Mouse (Mus musculus) lung, embryonic 14.5 days (tissue): ENCODE data around the gene Nsun7. TPM values are rescaled to one million over a fixed set of nuclear protein-coding genes. Genes with fewer than 3 reads are reported as not detected.

Source experiments
- ATAC-seq: fragments of 200-750 bp; cut with Nextera tagmentation; 2 replicates; pipeline ENCODE4 v1.8.0; 2017; ENCODE audit warnings: mild to moderate bottlenecking, moderate TSS enrichment, moderate library complexity; ENCODE audit not compliant: insufficient read depth
- DNase-seq: peaks from one replicate; pipeline ENCODE4 v3.0.0-alpha.2; 2015
- H3K27ac ChIP-seq: fragments of 300-500 bp; sonication (generic); 2 replicates; pipeline ENCODE4 v1.5.1; 2014; ENCODE audit warnings: low read depth, mild to moderate bottlenecking, moderate library complexity
- H3K27me3 ChIP-seq: fragments of 300-500 bp; sonication (generic); 2 replicates; pipeline ENCODE4 v1.6.1; 2014; ENCODE audit warnings: low read length, control low read depth; ENCODE audit not compliant: insufficient read depth
- H3K36me3 ChIP-seq: fragments of 300-500 bp; sonication (generic); 2 replicates; pipeline ENCODE4 v1.6.1; 2014; ENCODE audit warnings: control low read depth; ENCODE audit not compliant: insufficient read depth
- H3K4me1 ChIP-seq: fragments of 300-500 bp; sonication (generic); 2 replicates; pipeline ENCODE4 v1.6.1; 2014; ENCODE audit warnings: antibody characterized with exemption, control low read depth; ENCODE audit not compliant: insufficient read depth
- H3K4me2 ChIP-seq: fragments of 300-500 bp; sonication (generic); 2 replicates; pipeline ENCODE4 v1.6.1; 2014; ENCODE audit warnings: mild to moderate bottlenecking
- H3K4me3 ChIP-seq: fragments of 300-500 bp; sonication (generic); 2 replicates; pipeline ENCODE4 v1.5.1; 2014; ENCODE audit warnings: low read depth, low read length
- H3K9ac ChIP-seq: fragments of 300-500 bp; sonication (generic); 2 replicates; pipeline ENCODE4 v1.6.1; 2014
- H3K9me3 ChIP-seq: fragments of 300-500 bp; sonication (generic); 2 replicates; pipeline ENCODE4 v1.6.1; 2016; ENCODE audit warnings: low read depth, low read length, control low read depth
- CTCF ChIP-seq: IDR thresholded peaks from 2 replicates; pipeline ENCODE4 v1.5.1; 2016; ENCODE audit warnings: antibody characterized with exemption, low read depth
- WGBS: fragments of 180-500 bp; shearing (Covaris S2); extraction: QIAGEN DNeasy Blood & Tissue Kit; methylation state at CpG from one replicate; pipeline ENCODE4 v1.1.7; 2014; 5-methylcytosine and 5-hydroxymethylcytosine counted together
- polyA plus RNA-seq: library from polyadenylated mRNA; unstranded; fragments of >200 nt; fragmentation: Nextera tagmentation; extraction: Ambion mirVana; gene quantifications from 2 replicates; pipeline ENCODE4 v1.2.1, GENCODE M21; 2014

The Nsun7 gene
- polyA plus RNA-seq, 1 experiment from 2014 or later: 1.4 TPM

DNA sequence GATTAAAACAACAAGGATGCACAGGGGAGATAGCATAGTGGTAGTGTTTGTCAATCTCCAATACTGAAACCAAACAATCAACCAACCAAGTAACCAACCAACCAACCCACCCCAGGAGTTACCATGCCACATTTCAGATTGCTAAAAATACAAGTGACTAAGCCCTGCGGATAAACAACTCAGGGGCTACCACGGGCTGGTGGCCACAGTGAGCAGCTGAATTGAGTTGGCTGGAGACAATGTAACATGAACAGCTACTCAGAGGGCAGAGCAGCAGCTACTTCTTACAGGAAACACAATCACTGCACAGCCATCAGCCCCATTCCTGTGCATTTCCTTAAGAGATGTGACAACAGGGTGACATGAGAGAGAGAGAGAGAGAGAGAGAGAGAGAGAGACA, 84.5 kb downstream of the Nsun7 start:
- H3K36me3 ChIP-seq: no peaks in the 10 kb centered on the region
- no peak overlapping the region for H3K9ac ChIP-seq
- H3K27ac ChIP-seq: no peak overlapping the region
- ATAC-seq: no peak
- no peak for TF ChIP-seq CTCF
- H3K27me3 ChIP-seq: no peaks in the 10 kb centered on the region
- H3K9me3 ChIP-seq: no peaks in the 10 kb centered on the region
- no peak overlapping the region for H3K4me3 ChIP-seq
- DNase-seq: no peak
- H3K4me1 ChIP-seq: 0 out of 2 replicates have a peak, but pooled peaks cover 3% of the 10 kb centered on the region
- 65% methylated on average over 2 of the region's 2 CpGs for WGBS
- no peak overlapping the region for H3K4me2 ChIP-seq

- Histone ChIP-seq H3K27ac (no peak overlapping the region), H3K4me3 (no peak overlapping the region), H3K9me3 (no peaks in the 10 kb centered on the region), H3K36me3 (no peaks in the 10 kb centered on the region), H3K27me3 (no peaks in the 10 kb centered on the region), H3K9ac (no peak overlapping the region), H3K4me1 (0 out of 2 replicates have a peak, but pooled peaks cover 3% of the 10 kb centered on the region), H3K4me2 (no peak overlapping the region)
- ATAC-seq (no peak), DNase-seq (no peak)
- WGBS: 53% methylated on average over 3 of the region's 3 CpGs
- TF ChIP-seq CTCF: no peak
These were observed 85.4 kb downstream of the Nsun7 start for GRCm38 (mm10) chr5:66345140-66345539.

DNA sequence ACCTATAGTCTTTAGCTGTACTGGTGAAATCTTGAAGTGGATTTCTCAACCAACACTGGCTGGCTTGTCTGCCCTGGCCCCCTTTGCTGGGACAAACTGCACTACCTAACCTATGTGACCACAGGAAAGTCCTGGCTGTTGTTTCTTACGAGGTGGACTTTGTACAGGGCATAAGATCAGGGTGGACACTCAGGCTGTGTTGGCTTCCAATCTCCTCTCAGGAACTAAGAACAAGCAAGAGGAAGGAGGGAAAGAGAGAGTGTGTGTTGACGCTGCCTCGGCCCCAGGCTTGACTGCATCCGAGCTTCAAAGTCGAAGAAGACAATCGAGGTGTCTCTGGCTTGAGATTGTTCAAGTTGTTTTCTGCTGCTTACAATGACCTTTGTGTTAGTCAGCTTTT, 87.1 kb downstream of the Nsun7 start:
- Histone ChIP-seq H3K4me1 (0 out of 2 replicates have a peak, but pooled peaks cover 3% of the 10 kb centered on the region), H3K9me3 (no peaks in the 10 kb centered on the region), H3K4me3 (no peak overlapping the region), H3K27me3 (no peaks in the 10 kb centered on the region), H3K9ac (no peak overlapping the region), H3K4me2 (no peak overlapping the region), H3K27ac (no peak overlapping the region; the same call in 1 of the 2 replicates), H3K36me3 (no peaks in the 10 kb centered on the region)
- 75% methylated on average over 6 of the region's 6 CpGs for WGBS
- DNase-seq (no peak), ATAC-seq (no peak)
- TF ChIP-seq CTCF: no peak

Other genes with a start within 250 kb of the Nsun7 start
- 18.5 and 18.8 TPM in 2 replicates for gene Rbm47, start 86.8 kb upstream of the Nsun7 start, polyA plus RNA-seq